Mouse (Mus musculus) lung, postnatal 14 days (tissue): ENCODE data around the gene Ptpn11.

ENCODE experiments used
- DNase-seq: peaks from one replicate; pipeline ENCODE4 v3.0.0; 2021

Ptpn11 gene

DNA sequence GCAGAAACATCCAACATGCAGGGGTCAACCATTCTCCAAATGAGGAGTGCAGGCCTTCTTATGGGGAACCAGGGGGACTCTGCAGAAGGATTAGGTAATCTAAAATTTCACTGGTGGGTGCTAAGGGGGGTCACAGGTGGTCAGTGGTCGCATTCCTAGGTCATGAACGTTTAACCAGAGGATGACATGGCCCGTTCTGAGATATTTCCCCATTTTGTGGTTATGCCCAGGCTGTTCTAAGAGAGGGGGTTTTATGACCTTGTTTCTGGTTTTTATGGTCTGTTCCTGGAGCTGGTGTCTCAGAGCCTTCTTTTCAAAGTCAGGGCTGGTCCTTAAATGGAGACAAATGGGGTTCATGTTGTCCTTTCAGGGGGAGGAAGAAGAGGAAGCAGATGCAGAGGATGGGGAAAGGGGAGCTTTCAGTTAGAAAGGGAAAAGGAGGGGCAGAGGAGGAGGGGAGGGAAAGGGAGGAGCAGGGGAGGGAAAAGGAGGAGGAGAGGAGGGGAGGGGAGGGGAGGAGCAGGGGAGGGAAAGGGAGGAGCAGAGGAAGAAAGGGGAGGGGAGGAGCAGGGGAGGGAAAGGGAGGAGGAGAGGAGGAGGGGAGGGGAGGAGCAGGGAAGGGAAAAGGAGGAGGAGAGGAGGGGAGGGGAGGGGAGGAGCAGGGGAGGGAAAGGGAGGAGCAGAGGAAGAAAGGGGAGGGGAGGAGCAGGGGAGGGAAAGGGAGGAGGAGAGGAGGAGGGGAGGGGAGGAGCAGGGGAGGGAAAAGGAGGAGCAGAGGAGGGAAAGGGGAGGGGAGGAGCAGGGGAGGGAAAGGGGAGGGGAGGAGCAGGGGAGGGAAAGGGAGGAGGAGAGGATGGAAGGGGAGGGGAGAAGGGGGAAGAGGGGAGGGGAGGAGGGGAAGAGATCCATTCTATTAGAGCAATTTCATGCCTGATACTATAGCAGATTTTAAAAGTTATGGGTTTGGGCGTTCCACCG, 66.7 kb downstream of the Ptpn11 start:
- DNase-seq, result no peak

DNA sequence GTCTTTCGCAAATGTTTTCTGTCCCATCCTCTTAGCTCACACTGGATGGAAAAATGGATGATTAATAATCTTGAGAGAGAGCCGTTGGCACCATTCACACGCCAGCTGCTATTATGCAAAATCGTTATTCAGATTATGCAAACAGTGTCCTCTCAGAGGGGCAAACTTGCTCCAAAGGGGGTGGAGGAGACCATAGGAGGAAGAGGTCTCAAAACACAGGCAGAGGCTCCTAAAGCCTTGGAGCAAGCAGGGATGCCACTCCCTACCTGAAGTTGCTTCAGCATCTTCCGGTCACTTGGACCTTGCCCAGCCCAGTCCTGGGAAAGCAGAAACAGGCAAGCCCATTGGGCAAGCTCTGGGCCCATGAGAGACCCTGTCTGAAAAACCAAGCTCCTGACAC, 67.8 kb downstream of the Ptpn11 start:
- no peak for DNase-seq

GRCm38 (mm10) chr5:121122577-121122976, 68.6 kb downstream of the Ptpn11 start:
- no peak for DNase-seq

DNA sequence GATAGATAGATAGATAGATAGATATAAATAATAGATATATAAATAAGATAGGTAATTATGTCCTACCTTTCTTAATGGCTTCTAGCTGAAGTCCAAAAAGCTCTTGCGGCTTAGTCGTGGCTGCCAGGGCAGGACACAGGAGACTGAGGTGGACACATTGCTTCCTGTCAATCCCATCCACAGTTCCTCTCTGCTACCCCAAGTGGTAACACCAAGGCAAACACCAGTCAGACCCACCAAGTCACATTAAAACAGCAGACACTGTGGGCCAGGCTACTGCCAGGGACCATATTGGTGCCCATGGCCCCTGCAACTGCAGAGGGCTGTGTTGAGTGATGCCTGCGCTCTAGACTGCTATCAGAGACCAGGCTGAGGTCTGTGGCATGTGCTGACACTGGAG, 69.2 kb downstream of the Ptpn11 start:
- no peak for DNase-seq

DNA sequence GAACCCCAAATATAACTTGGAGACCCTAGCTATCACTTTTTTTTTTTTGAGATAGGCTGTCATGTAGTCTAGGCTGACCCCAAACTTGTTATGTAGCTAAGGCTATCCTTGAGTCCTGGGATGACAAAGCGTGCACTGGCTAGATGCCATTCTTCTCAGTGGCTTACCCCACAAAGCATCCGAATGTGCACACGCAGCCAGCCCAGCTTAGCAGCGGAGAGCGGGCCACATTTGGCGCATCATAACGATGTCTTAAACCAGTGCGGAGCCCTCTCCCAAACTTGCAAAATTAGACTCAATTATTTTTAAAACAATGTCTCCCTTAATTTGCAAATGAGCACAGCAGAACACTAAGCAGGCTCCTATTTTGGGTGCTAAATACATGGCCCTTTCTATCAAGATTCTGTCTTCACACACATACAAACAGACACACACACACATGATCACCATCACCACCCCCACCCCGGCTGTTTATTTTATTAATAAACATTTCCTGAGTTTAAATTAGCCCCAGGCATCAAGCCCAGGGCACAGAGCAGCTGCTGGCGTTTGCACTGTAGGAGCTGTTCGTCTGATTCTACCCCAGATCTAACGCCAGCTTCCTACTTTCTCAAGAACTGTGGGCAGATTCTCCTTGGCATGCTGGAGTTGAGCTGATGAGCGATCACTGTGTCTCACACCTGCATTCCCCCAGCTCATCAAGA, 71.7 kb downstream of the Ptpn11 start:
- DNase-seq, result no peak

DNA sequence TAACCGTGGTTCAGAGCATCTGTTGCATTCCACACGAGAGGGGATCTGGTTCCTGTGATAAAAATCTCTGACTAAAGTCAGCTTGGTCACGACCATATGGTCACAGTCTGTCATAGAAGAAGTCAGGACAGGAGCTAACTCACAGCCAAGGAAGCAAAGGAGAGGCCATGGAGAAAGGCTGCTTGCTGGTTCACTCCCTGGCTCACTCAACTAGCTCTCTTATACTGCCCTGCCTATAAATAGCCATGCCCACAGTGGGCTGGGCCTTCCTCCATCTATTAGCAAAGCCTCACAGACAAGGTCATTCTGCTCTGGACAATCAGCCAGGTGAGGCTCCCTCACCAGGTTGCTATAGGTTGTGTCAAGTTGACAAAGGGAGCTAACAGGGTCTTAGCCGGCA, 72.9 kb downstream of the Ptpn11 start:
- no peak for DNase-seq

- no peak for DNase-seq
Observed at GRCm38 (mm10) chr5:121116941-121117340, 74.3 kb downstream of the Ptpn11 start.

DNA sequence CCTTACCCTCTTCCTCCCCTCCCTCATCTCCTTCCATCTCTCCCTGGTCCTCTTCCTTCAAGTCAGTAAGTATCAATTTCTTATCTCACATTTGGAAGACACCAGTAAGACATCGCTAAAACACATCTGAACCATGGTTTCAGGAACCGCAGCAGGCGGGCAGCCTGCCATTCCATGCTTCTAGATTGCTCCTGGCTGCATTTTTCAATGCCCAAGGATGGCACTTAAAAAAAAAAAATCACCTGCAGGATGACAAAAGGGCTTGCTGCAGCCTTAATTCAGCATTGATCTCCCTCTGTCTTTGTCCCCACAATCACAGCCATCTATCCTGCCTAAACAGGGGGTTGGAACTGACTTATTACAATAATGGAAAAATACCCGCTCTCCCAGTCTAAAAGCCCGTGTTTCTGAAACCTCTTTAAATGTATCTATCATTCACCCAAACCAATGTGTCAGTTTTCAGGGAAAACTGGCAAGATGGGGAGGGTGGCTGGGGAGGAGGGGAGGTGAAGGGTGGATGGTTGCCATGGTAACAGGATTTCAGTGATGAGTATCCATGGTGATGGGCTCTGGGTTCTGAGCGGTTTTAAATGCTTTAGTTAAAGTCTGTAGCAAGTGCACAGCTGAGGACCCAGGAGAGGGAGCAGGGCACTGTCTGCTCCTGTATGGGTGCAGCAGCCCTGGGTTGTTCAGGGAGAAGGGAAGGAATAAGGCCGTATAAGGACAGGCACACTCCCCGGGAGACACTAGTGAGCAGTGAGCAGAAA, 75.6 kb downstream of the Ptpn11 start:
- DNase-seq, result no peak

DNA sequence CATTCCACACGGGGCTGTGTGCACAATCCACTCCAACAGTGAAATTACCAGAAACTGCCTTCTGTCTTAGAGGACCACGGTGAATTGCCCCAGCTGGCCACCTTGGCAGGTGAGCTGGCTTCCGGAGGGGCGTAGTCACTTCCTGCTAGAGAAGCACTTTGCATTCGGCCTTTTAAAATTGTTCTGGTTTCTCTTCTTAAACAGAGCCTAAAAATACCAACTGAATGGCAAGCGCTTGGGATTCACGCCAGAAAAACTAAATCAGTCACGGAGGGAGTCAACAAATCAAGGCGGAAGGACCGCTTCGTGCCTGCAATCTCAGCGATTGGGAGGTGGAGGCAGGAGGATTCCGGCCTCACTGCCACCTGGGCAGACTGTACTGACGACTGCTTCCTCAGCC, 77.0 kb downstream of the Ptpn11 start:
- DNase-seq, result no peak

- DNase-seq, result no peak
Observed at GRCm38 (mm10) chr5:121112390-121112789, 78.8 kb downstream of the Ptpn11 start.

- DNase-seq, result no peak
Observed at GRCm38 (mm10) chr5:121111106-121111915, 79.9 kb downstream of the Ptpn11 start.

DNA sequence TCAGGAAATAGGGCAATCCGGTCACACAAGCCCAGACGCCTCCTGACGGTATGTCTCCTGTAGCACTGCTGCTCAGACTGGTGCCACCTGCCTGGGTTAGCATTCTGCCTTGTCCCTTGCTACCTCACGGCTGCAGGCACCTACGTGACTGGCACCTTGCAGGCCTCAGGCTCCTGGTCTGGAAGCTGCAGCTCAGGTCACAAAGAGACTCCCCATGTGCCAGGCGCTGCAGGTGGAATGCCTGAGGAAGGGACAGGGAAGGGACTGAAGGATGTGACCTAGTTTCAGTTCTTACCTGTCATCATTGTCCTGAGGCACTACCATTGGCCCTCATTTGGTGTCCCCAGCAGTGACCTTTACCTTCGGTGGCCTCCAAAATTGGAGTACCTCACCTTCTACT, 82.0 kb downstream of the Ptpn11 start:
- no peak for DNase-seq

DNA sequence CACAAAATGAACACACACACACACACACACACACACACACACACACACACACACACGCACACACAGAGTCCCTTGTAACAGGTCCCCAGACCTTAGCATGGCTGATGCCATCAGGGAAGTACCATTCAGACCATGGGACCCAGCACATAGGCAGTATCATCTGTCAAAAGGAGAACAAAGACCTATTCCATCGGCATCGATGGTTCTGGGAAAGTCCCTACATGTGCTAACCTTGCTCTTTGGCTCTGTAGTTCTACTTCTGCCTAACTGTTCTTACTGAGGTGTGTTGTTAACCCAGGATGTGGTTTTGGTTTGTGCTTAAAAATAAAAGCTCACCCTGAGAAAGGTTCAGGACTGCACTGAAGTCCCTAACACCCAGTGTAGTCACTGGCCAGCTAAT, 84.3 kb downstream of the Ptpn11 start:
- DNase-seq, result no peak

DNA sequence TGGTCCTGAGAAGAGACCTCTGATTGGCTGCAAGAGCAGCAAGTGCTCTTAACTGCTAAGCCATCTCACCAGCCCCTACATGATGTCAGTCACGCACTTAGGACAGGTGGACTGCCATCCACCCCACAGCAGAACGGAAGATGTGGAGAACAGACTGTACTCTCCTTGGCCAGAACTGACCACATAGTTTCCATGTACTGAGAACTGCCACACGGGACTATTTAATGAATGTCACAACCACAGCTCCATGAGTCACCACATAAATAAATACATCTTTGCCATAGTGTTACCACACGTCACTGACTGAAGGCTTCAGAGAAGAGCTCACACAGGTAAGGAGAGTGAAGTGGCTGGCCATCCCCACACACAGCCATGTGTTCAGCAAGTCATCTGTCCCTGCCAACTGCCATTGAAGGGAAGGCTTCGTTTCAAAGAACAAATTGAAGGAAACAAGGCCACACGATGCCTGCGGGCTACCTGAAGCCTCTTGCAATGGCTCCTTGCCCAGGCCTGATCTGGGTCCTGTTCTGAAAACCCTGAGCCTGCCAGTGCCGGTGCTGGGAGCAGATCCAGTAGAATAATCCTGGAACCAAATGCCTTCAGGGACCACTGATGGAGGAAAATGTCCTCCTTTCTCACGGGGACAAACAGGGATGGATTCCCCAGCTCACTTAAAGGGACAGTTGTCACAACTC, 90.2 kb downstream of the Ptpn11 start:
- DNase-seq, result no peak

DNA sequence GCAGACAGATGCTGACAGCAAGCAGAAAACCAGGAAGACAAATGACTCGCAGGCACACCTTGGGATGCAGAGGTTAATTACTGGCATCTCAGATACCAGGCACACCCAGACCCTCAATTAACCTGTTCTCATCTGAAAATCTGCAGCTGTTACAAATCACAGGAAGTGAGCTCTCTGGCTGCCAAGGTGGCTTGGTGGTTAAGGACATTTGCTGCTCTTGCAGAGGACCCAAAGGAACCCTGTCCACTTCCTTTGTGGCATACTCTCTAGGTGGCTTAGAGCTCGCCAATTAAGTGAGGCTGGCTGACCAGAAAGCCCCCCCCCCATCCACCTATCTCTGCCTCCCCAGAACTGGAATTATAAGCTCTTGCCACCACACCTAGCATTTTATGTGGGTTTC, 91.1 kb downstream of the Ptpn11 start:
- DNase-seq, result no peak

- DNase-seq, result no peak
Observed at GRCm38 (mm10) chr5:121097970-121098369, 93.2 kb downstream of the Ptpn11 start.

DNA sequence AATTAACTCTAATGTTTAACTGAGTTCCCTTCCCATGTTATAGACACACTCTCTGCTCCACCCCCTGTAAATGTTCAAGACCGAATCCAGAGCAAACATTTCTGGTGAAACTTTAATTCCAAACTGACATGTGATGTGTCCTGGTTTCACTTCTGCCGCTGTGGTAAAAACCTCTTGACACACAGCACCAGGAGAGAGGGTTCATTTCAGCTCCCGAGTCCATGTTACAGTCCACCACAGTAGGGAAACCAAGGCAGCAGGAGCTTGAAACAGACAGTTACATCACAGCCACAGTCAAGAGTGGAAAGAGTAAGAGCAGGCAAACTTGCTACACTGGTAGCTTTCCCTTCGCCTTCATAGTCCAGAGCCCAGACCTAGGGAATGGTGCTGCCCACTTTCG, 94.5 kb downstream of the Ptpn11 start:
- DNase-seq, result no peak

GRCm38 (mm10) chr5:121093281-121093680, 97.9 kb downstream of the Ptpn11 start:
- no peak for DNase-seq

DNA sequence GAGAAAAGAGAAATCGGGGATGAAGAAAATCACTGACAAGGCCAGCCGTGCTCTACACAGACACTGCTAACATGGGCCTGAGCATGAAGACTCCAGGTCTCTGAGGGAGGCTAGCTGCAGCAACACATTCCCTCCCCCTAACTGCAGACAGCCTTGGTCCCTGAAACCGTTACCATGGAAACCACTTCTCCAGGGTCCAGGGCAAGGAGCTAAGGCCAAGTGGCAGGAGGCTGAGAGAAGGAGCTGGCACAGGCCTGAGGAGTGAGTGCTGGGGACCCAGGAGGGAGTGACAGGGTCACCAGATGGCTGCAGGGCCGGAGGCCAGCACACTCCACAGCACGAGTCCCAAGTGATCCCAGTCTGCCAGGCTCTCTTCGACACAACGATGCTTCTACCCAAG, 101.5 kb downstream of the Ptpn11 start:
- no peak for DNase-seq

DNA sequence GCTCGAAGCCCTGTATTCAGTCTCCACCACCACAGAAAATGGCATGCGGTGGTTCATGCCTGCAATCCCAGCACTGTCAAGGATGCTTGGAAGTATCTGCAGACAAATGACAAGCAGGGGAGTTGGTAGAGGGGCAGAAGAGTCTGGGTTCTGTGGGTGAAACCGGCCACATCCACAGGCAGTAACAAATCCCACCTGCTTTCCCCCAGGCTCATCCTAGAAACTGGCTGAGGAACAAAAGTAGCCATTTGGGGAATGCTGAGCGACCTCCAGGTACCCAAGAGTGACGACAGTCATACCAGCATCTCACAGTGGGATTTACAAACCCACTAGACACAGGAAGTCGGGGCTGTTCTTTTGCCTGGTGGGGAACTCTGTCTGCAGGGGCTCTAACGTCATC, 103.5 kb downstream of the Ptpn11 start:
- DNase-seq, result no peak

DNA sequence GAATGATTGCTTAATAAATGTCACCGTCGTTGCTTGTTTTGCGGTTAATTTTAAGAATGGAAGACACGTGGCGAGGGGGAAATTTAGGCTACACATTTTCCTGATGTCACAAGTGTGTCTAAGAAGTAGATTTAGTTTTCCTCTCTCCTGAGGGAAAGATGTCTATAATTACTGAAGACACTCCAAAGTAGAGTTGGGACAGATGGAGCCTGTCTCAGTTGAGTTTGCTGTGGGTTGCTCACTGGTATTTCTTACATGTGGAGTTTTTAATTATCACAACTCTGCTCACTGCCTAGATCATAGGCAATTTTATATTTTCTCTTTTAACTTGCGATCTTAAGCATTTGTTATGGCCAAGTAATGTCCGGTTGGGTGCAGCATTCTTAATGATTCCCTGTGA, 108.6 kb downstream of the Ptpn11 start:
- no peak for DNase-seq

GRCm38 (mm10) chr5:121081754-121082153, 109.4 kb downstream of the Ptpn11 start:
- no peak for DNase-seq
